Mouse (Mus musculus): Measurements from ENCODE around the gene Edaradd. TPM values are rescaled to one million over a fixed set of nuclear protein-coding genes. Genes with fewer than 3 reads are reported as not detected.
A peak's percentile ranks its signal among the peaks of the same experiment; 100 is the strongest.

Gene Edaradd
- polyA plus RNA-seq, 1 experiment = not detected

DNA sequence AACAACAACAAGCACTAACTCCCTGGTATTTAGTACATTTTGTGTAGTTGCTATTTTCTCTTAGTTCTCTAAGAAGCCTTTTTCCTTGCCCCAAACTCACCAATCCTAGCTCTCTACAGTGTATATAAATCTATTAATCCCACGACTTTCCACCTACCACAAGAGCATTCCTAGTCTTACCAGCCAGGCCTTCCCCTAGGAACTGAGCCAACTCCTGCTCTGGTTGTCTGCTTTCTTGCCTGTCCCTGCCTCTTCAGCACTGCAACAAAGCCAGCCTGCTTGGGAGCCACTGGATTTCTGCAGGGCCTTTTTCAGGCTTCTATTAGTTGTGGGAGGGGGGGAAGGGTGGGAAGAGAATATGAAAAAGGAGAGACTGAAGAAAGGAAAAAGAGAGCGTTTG, 35.0 kb downstream of the Edaradd start:
- TF ChIP-seq GATA1 (IDR thresholded peaks at IDR 0.05; ENCODE audit: low read length) = no peak

DNA sequence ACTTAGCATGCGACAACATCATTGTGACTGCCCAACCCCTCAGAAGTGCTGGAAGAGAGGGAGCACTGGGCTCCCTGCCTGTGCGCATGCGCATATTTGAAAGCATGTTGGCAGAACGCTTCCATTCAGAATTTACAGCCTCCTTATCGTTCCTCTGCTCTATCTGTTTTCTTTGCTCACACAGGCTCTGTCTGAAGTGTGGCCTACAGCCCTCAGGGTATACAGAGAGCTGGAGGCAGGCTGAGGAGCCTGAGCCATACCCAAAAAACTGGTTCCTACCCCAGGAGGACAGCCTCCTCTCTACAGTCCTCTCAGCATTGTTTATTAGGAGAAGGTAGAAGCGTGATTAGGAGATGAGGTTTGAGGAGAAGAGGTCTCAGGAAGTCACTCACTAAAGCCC, 40.4 kb downstream of the Edaradd start:
- TF ChIP-seq GATA1 (IDR thresholded peaks at IDR 0.05; ENCODE audit: low read length) = no peak

DNA sequence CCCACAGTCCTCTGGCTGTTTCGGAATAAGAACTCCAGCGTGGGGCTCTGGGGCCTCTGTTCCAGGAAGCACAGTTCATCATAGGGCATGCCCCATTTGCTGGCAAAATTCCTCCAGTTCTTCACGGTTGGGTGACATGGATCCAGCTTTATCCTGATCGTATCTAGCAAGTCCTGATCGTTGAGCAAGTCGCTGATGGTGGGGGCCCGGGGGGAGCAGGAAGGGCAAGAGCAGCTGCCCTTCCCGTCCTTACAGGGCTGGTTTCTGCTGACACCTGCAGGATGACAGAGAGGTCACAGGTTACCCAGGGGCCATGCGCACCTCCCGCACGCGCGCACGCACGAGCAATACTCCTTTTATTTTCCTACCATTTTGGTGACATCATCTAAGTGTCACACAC, 41.9 kb downstream of the Edaradd start:
- no peak for TF ChIP-seq GATA1 (IDR thresholded peaks at IDR 0.05; ENCODE audit: low read length)

DNA sequence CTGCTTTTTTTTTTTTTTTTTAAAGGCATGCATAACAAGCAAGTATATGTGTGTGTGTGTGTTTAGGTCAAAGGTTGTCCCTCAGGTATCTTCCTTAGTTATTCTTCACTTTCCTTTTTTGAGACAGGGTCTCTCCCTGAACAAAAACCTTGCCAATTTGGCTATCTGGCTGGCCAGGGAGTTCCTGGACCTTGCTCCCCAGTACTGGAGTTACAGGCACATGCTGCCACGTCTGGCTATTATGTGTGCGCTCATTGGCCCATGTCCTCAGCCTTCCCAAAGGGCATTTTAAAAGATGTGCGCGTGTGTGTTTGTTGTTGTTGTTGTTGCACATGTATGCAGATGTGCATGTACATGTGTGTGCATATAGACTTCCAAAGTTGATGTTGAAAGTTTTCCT, 43.4 kb downstream of the Edaradd start:
- TF ChIP-seq GATA1 (IDR thresholded peaks at IDR 0.05; ENCODE audit: low read length) = no peak

DNA sequence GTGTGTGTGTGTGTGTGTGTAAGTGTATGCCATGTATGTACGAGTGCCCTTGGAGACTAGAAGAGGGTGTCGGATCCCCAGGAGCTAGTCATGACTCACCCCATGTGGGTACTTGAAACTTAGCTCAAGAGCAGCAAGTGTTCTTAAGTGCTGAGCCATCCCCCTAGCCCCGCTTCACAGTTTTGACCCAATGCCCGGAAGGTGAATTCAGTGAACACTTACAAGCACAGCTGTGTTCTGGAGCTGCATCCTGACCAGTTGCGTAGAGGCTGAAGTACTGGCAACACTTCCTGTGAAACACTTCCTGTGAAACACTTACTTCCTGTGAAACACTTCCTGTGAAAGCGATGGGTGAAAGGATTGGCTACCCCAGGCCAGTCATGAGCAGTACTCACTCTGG, 45.0 kb downstream of the Edaradd start:
- no peak for TF ChIP-seq GATA1 (IDR thresholded peaks at IDR 0.05; ENCODE audit: low read length)

DNA sequence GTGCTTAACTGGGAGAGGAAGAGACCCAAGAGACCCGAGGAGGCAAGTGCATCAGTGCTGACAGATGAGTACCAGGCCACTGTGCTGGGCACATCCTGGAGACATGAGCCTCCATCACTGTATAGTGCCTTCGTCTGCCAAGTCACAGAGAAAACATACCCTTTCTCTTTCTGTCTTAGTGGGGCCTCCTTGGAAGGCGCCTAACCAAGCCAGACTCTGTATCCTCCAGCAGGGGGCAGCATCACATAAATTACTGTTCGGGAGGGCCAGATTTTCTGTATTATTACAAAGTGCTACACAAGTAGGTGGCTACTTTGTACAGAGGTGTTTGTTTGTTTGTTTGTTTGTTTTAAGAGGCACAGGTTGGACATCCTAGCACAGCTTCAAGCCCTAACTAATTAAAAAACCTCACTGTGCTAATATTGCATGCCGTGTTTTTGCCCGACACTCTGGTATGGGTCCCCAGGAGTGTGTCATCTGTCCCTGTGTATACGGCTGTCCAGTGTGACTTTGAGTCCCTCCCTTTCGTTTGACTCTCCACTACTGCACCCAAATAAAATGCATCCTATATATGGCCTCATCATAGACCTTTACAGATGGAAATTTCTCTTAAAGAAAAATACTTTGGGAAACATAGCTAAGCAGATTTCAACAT, 46.4 kb downstream of the Edaradd start:
- no peak for TF ChIP-seq GATA1 (IDR thresholded peaks at IDR 0.05; ENCODE audit: low read length)

DNA sequence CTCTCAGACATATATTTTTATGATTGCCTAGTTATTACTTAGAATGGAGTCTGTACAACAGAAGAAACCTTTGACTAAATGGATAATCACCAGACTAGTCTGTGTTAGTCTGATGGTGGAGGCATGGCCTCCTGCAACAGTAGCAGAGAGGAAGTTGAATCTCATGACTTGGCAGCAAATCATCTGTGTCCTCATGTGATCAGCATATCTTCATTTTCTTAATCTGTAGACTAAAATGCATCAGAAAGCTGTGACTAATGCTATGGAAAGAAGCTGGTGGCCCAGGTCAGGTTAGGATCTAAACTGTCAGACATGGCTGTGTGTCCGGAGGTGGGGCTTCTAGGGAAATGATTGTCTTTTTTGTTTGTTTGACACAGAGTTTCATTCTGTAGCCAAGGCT, 51.8 kb downstream of the Edaradd start:
- TF ChIP-seq GATA1 (IDR thresholded peaks at IDR 0.05; ENCODE audit: low read length) = peak; percentile 4

DNA sequence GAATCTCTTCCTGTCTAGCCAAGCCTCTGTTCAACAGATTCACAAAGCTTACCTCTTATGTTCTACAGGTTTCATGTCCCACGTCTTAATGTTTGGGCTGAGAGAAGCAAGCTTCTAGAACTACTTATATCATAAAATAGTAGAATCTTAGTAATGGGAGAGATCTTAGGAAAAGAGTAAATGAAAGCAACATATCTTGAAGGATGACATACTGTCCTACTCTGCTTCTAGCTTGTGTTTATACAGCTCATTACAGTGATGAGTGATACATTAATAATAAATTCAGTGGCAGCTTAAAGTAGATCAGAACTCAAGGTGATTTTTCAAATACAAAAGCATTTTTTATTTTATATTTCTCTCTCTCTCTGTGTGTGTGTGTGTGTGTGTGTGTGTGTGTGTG, 55.4 kb downstream of the Edaradd start, which contains the start of gene Lgals8:
Gene Lgals8 (minus strand): TSS at position 101 of the 400 bp plus-strand sequence.
- TF ChIP-seq GATA1 (IDR thresholded peaks at IDR 0.05; ENCODE audit: low read length) = no peak

DNA sequence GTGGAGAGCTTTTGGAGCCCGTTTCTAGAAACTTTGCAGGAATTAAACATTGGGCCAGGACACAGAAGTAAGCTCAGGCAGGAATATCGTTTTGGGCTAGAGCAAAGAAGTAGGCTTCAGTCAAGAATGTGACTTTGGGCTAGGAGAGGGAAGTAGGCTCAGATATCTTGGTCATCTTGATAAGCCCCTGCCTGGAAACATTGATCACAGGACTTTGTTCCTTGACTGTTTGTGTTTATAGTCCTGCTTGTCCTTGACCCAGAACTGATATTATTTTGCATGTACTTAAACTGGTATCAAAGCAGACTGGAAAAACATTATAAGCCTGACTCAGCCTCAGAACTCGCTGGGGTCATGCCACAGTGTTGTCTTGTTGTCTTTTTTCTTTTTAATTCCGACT, 57.6 kb downstream of the Edaradd start:
- TF ChIP-seq GATA1 (IDR thresholded peaks at IDR 0.05; ENCODE audit: low read length) = no peak

DNA sequence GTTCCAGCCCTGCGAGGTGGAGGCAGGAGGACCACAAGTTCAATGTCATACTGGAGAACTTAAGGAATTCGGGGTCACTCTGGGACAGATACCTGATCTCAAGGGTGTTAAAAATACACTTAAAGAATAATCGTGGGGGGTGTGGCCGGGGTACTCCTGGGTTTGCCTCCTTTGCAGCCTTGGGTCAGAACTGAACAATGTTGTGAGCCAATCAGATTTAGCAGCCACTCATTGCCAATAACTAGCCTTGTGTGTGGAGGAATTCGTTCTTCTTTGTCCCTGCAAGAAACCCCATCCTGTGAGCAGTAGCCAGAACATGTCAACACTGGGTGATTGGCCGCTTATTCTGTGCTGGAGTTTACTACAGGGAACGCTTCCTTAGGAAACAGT, 58.5 kb downstream of the Edaradd start:
- TF ChIP-seq GATA1 (IDR thresholded peaks at IDR 0.05; ENCODE audit: low read length) = no peak

DNA sequence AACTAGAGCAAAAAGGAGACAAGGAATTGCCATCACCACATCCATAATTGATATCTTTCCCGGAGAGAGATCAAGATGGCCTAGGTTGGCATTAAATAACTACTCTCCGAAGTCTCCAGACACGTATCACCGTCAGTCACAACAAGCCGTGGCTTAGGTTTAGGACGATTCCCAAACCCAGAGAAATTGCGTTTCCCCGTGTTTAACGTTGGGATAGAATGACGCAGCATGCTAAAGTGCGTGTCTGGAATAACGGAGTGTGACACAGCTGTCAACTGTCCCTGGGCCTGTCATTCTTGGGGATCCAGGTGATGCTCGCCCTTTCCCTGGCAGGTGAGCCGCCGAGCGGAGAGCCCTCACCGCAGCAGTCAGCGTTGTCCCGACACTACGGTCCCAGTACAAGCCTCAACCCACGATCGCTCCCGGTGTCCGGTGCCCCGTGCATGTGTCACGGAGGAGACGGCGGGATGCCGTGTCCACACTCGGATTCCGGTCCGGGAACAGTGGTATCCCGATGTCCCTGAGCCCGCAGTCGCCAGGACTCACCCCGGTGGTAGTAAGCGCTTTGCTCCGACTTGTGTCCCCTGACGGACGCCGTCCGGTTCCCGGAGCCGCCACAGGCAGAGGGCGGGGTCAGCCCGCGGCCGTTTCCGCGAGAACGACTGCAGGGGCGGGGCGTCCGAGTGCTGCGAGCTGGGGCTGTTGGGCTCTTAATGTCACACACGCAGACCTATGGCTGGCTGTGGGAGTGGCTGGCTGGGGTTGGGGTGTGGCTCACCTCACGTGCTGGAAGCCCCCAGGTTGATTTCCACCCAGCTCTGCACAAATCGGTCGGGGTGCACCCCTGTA, 59.1 kb downstream of the Edaradd start:
- TF ChIP-seq GATA1 (IDR thresholded peaks at IDR 0.05; ENCODE audit: low read length) = no peak

DNA sequence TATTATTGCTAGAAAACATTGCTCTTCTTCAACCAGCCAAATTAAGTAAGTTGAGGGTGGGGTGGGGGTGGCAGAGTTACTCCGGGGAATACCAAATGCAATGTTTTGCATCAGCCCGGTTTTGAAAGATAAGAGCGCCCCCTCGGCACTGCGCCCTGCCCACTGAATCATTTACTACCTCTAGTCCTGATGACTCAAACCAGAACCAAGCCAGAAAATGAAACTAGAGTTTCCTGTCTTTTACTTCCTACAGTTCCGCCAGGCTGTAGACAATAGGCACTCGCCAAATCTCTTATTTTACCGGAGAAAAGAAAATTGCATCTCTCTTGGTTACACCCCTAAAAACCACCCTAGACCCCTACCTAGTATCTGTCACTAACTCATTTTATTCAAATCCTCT, 59.8 kb downstream of the Edaradd start:
- TF ChIP-seq GATA1 (IDR thresholded peaks at IDR 0.05; ENCODE audit: low read length) = no peak

DNA sequence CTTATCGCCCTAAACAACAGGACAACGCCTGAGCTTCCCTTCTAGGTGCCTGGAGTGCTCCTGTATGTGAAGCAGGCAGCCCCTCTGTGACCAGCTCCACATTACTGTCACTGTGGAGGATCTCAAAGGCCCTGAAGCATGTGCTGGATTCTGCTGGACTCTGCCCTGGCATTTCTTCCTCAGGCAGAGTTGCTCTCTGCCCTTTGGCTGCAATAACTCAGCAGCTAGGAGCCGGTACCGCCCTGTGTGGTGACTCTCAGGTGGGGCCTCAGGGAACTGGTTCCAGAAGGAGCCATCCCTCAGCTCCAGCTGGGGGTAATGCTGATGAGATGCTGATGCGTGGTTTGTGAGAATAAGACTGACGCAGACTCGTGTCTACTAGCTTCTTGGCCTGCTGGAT, 63.5 kb downstream of the Edaradd start:
- TF ChIP-seq GATA1 (IDR thresholded peaks at IDR 0.05; ENCODE audit: low read length) = no peak

DNA sequence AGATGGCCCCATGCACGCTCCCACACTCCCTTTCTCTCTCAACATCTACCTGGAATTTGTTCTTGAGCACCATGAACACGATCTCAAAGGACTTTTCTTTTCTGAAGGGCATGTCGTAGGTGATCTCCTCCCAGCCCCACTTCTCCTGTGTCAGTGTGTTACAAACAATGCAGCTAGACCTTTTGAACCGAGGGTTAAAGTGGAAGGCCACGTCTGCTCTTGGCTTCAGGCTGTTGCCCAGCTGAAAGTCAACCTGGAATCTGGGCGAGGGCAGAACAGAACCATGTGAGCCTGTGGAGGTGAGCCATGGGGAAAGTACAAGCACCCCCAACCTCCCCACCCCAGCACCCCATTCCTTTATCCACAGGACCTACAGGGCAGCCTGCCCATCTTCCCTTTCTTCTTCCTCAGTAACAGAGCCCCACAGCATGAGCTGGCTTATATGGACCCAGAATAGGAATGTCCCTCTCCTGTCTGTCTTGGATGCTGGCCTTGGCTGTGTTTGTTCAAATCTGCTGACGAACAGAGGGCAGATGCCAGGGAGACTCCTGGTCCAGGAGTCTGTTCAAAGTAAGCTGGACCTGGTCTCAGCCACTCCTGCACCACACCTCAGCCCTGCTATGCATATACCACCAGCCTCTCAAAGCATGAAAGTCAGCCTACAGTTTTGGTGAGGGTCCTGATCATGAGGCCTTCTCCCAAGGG, 65.4 kb downstream of the Edaradd start:
- no peak for TF ChIP-seq GATA1 (IDR thresholded peaks at IDR 0.05; ENCODE audit: low read length)

DNA sequence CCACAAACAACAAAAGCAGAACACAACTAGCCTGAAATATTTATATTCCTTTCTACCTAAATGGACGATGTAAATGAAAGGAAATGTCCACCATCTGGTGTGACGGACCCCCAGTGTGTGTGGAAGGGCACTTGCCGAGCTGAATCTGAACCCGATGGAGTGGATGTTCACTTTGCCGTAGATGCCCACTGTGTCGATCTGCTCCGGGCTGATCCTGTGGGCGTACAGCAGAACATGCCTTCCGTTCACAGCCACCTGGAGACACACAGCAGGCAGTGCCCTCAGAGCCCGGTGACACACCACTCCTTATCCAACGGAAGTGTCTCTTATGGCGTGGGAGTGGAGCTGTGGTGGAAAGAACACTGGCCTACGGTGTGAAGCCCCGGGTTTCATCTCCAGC, 67.1 kb downstream of the Edaradd start:
- TF ChIP-seq GATA1 (IDR thresholded peaks at IDR 0.05; ENCODE audit: low read length) = no peak

DNA sequence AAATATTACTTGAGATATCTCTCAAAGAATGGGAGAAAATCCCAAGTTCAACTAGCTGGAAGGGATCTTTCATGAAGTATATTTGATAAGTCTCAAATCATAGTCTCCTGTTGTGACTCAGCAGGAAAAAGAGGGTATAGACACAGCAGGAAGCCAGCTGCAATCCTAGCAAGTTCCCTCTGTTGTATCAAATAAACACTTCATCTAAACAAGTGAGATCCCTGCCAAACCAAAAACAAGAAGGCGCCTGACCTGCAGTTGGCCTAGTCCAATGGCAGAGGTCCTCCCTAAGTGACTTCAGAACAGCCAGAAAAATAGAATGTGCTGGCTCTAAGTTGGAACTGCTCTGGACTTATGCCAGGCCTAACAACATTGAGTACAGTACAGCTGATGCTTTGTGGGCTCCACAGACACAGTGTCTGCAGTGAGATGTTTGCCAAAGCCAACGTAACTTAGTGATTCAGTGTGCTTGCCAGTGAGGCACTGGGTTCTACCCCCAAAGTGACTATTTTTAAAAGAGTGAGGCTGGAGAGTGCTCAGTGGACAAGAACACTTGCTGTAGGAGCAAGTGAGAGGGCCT, 78.1 kb downstream of the Edaradd start:
- TF ChIP-seq GATA1 (IDR thresholded peaks at IDR 0.05; ENCODE audit: low read length) = no peak
